Mouse (Mus musculus) stomach, postnatal 0 days (tissue): Measurements from ENCODE around the gene 2610528J11Rik. TPM values are rescaled to one million over a fixed set of nuclear protein-coding genes. Genes with fewer than 3 reads are reported as not detected.

Experiments used
- ATAC-seq: fragments of 200-750 bp; cut with Nextera tagmentation; 2 replicates; pipeline ENCODE4 v1.8.0; 2017; ENCODE audit not compliant: low FRiP score, low TSS enrichment
- DNase-seq: peaks from one replicate; pipeline ENCODE4 v3.0.0-alpha.2; 2016; ENCODE audit warnings: low spot score
- H3K27ac ChIP-seq: fragments of 300-500 bp; sonication (generic); replicated peaks from 2 replicates; pipeline ENCODE4 v1.5.1; 2014; ENCODE audit warnings: mild to moderate bottlenecking, control low read depth
- H3K27me3 ChIP-seq: fragments of 300-500 bp; sonication (generic); 2 replicates; pipeline ENCODE4 v1.6.1; 2014; ENCODE audit warnings: low read length; ENCODE audit not compliant: control insufficient read depth, insufficient read depth
- H3K36me3 ChIP-seq: fragments of 300-500 bp; sonication (generic); 2 replicates; pipeline ENCODE4 v1.6.1; 2014; ENCODE audit warnings: low read length, mixed read lengths; ENCODE audit not compliant: control insufficient read depth, insufficient read depth
- H3K4me1 ChIP-seq: fragments of 300-500 bp; sonication (generic); replicated peaks from 2 replicates; pipeline ENCODE4 v1.6.1; 2014; ENCODE audit warnings: antibody characterized with exemption; ENCODE audit not compliant: control insufficient read depth, insufficient read depth
- H3K4me2 ChIP-seq: fragments of 300-500 bp; sonication (generic); replicated peaks from 2 replicates; pipeline ENCODE4 v1.6.1; 2014; ENCODE audit warnings: low read depth, mild to moderate bottlenecking, control low read depth, moderate library complexity
- H3K4me3 ChIP-seq: fragments of 300-500 bp; sonication (generic); 2 replicates; pipeline ENCODE4 v1.5.1; 2014; ENCODE audit warnings: low read depth, low read length, control low read depth
- H3K9ac ChIP-seq: fragments of 300-500 bp; sonication (generic); 2 replicates; pipeline ENCODE4 v1.6.1; 2014; ENCODE audit warnings: mild to moderate bottlenecking, low read length, control low read depth, mixed read lengths
- H3K9me3 ChIP-seq: fragments of 300-500 bp; sonication (generic); 2 replicates; pipeline ENCODE4 v1.6.1; 2016; ENCODE audit warnings: low read length; ENCODE audit not compliant: control insufficient read depth
- CTCF ChIP-seq: IDR thresholded peaks from 2 replicates; pipeline ENCODE4 v1.5.1; 2016; ENCODE audit warnings: antibody characterized with exemption, low read depth, mild to moderate bottlenecking, moderate library complexity
- EP300 ChIP-seq: optimal IDR thresholded peaks from 2 replicates; pipeline ENCODE3; 2016; ENCODE audit warnings: antibody characterized with exemption
- WGBS: fragments of 180-500 bp; shearing (Covaris S2); extraction: QIAGEN DNeasy Blood & Tissue Kit; methylation state at CpG from one replicate; pipeline ENCODE4 v1.1.7; 2014; 5-methylcytosine and 5-hydroxymethylcytosine counted together
- polyA plus RNA-seq: library from polyadenylated mRNA; unstranded; fragments of >200 nt; fragmentation: Nextera tagmentation; extraction: Ambion mirVana; gene quantifications from 2 replicates; pipeline ENCODE4 v1.2.1, GENCODE M21; 2015

The 2610528J11Rik gene
- polyA plus RNA-seq, 1 experiment from 2014 or later = 56.8 TPM

GRCm38 (mm10) chr4:118509050-118509449, 17.7 kb upstream of the 2610528J11Rik start:
- H3K4me3 ChIP-seq = no peak overlapping the region
- no peak for ATAC-seq
- no peaks in the 10 kb centered on the region for H3K36me3 ChIP-seq
- no peak overlapping the region for H3K9ac ChIP-seq
- no peaks in the 10 kb centered on the region for H3K27me3 ChIP-seq
- WGBS = 29% methylated on average over 6 of the region's 6 CpGs
- TF ChIP-seq CTCF (no peak), EP300 (peak; percentile 74)
- H3K9me3 ChIP-seq = no peaks in the 10 kb centered on the region
- no peaks in the 10 kb centered on the region for H3K4me1 ChIP-seq
- no peak for DNase-seq
- no peak overlapping the region for H3K4me2 ChIP-seq
- H3K27ac ChIP-seq = 0 out of 2 replicates have a peak overlapping the region, but pooled peaks have one; percentile 18

- no peak overlapping the region for H3K4me3 ChIP-seq
- ATAC-seq (peak; percentile 83), DNase-seq (peak; percentile 84)
- no peaks in the 10 kb centered on the region for H3K9me3 ChIP-seq
- no peak for TF ChIP-seq EP300
- TF ChIP-seq CTCF = peak; percentile 31
- H3K4me2 ChIP-seq = peak overlapping the region; percentile 11; the same call in 1 of the 2 replicates
- H3K4me1 ChIP-seq = no peaks in the 10 kb centered on the region
- no peak overlapping the region for H3K9ac ChIP-seq
- H3K36me3 ChIP-seq = no peaks in the 10 kb centered on the region
- peak overlapping the region; percentile 81 for H3K27ac ChIP-seq
- WGBS = 18% methylated on average over 20 of the region's 20 CpGs
- H3K27me3 ChIP-seq = no peaks in the 10 kb centered on the region
Observed at GRCm38 (mm10) chr4:118516699-118517496, 9.9 kb upstream of the 2610528J11Rik start.

DNA sequence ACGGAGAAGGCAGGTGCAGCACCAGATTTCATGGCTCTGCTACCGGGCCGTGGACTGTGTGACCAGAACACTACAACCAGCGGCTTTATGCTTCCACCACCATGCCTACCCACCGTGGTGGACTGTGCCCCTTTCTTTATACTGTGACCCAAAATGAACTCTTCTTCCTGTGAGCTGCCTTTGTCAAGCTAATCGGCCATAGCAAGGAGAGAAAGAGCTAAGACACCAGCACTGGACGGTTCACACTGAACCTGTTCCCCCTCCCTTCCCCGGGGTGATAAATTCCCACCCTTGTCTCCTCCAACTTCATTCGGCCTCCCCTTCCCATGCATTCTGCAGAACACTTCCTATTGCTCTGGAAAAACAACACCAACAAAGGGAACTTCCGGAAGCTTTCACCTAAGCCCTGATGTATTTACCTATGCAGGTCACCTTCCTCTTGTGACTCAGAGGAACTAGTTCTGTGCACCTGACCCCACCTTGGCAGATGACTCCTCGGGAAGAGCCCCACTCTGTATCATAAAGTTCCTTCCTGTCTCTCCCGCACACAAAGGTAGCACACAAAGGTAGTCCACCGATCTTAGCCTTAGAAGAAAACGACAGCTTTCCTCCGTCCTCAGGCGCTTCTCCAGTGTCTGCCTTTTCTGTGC, 9.2 kb upstream of the 2610528J11Rik start:
- H3K27ac ChIP-seq = peak overlapping the region; percentile 84
- 37% methylated on average over 16 of the region's 16 CpGs for WGBS
- no peak overlapping the region for H3K9ac ChIP-seq
- no peaks in the 10 kb centered on the region for H3K27me3 ChIP-seq
- no peak for DNase-seq
- H3K4me2 ChIP-seq = 0 out of 2 replicates have a peak overlapping the region, but pooled peaks have one; percentile 11
- no peaks in the 10 kb centered on the region for H3K36me3 ChIP-seq
- H3K9me3 ChIP-seq = no peaks in the 10 kb centered on the region
- peak; percentile 85 for ATAC-seq
- no peaks in the 10 kb centered on the region for H3K4me1 ChIP-seq
- no peak for TF ChIP-seq EP300
- TF ChIP-seq CTCF = no peak
- H3K4me3 ChIP-seq = no peak overlapping the region

GRCm38 (mm10) chr4:118518208-118518607, 8.6 kb upstream of the 2610528J11Rik start:
- WGBS = 54% methylated on average over 5 of the region's 5 CpGs
- TF ChIP-seq CTCF (no peak), EP300 (no peak)
- DNase-seq (no peak), ATAC-seq (peak; percentile 14; the same call in 1 of the 2 replicates)
- H3K4me1 ChIP-seq = no peaks in the 10 kb centered on the region
- H3K27ac ChIP-seq = peak overlapping the region; percentile 84
- H3K4me3 ChIP-seq = no peak overlapping the region
- H3K27me3 ChIP-seq = no peaks in the 10 kb centered on the region
- no peak overlapping the region for H3K9ac ChIP-seq
- H3K9me3 ChIP-seq = no peaks in the 10 kb centered on the region
- no peaks in the 10 kb centered on the region for H3K36me3 ChIP-seq
- no peak overlapping the region for H3K4me2 ChIP-seq

GRCm38 (mm10) chr4:118522248-118522647, 4.6 kb upstream of the 2610528J11Rik start:
- Histone ChIP-seq H3K4me2 (no peak overlapping the region), H3K9ac (no peak overlapping the region), H3K27me3 (no peaks in the 10 kb centered on the region), H3K36me3 (no peaks in the 10 kb centered on the region), H3K4me1 (no peaks in the 10 kb centered on the region), H3K9me3 (no peaks in the 10 kb centered on the region), H3K27ac (no peak overlapping the region), H3K4me3 (no peak overlapping the region)
- 75% methylated on average over 7 of the region's 7 CpGs for WGBS
- TF ChIP-seq CTCF = no peak
- TF ChIP-seq EP300 = no peak
- ATAC-seq (no peak), DNase-seq (no peak)

DNA sequence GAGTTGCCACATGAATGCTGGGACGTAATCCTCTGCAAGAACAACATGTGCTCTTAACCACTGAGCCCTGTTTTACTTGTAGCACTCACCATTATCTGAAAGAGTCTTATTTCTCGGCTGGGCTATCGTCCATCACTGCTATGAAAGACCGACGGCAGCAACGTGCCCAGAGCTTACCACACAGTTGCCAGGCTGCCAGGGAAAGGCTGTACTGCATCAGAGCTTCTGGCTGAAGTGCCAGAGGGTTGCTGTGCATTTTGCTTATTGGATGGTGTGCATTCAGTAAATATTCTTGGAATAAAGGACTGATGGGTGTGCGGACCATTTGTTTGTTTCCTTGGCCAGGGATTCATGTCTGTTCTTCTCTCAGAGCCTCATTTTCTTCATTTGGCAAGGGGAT, 2.8 kb upstream of the 2610528J11Rik start:
- no peaks in the 10 kb centered on the region for H3K4me1 ChIP-seq
- DNase-seq (no peak), ATAC-seq (no peak)
- H3K4me3 ChIP-seq = no peak overlapping the region
- no peaks in the 10 kb centered on the region for H3K36me3 ChIP-seq
- H3K27ac ChIP-seq = no peak overlapping the region
- no peak overlapping the region for H3K4me2 ChIP-seq
- no peak overlapping the region for H3K9ac ChIP-seq
- H3K9me3 ChIP-seq = no peaks in the 10 kb centered on the region
- H3K27me3 ChIP-seq = no peaks in the 10 kb centered on the region
- no peak for TF ChIP-seq CTCF
- no peak for TF ChIP-seq EP300
- 60% methylated on average over 7 of the region's 7 CpGs for WGBS
